Mouse (Mus musculus): Measurements from ENCODE around the gene Slc16a14. TPM values are rescaled to one million over a fixed set of nuclear protein-coding genes. Genes with fewer than 3 reads are reported as not detected.
"Not testable (repeated sequence)": the region's sequence is repeated elsewhere in the genome, so short reads cannot be mapped to it uniquely, and the experiment has no call there.

Slc16a14 gene
- polyA plus RNA-seq (2012; rRNA removed): 4.7 and 5.9 TPM in 2 replicates

GRCm38 (mm10) chr1:84934503-84935333 is at the start of gene Slc16a14:
Slc16a14 (minus strand) TSS chr1:84935134.
- H3K4me1 ChIP-seq (ENCODE audit: control insufficient read depth, insufficient read depth, low read length): no peaks in the 10 kb centered on the region
- H3K27ac ChIP-seq (ENCODE audit: insufficient read depth, low read length): peak within 1 kb of the TSS; percentile 80
- TF ChIP-seq POLR2A (IDR thresholded peaks at IDR 0.05; ENCODE audit: extremely low read depth, insufficient read depth, low read length) (peak; percentile 32; the same call in 1 of the 2 replicates), CTCF (IDR thresholded peaks at IDR 0.05; ENCODE audit: extremely low read depth, insufficient read depth, low read length) (no peak)
- peak within 1 kb of the TSS; percentile 69 for H3K4me3 ChIP-seq (ENCODE audit: insufficient read depth, low read length)

GRCm38 (mm10) chr1:84961779-84962178 is 26.8 kb upstream of the Slc16a14 start:
- not testable (repeated sequence) for H3K4me1 ChIP-seq (ENCODE audit: control insufficient read depth, insufficient read depth, low read length); H3K27ac ChIP-seq (ENCODE audit: insufficient read depth, low read length); H3K4me3 ChIP-seq (ENCODE audit: insufficient read depth, low read length)

GRCm38 (mm10) chr1:84957713-84958112 is 22.8 kb upstream of the Slc16a14 start:
- not testable (repeated sequence) for H3K4me3 ChIP-seq (ENCODE audit: insufficient read depth, low read length); H3K4me1 ChIP-seq (ENCODE audit: control insufficient read depth, insufficient read depth, low read length); H3K27ac ChIP-seq (ENCODE audit: insufficient read depth, low read length)

- not testable (repeated sequence) for H3K4me3 ChIP-seq (ENCODE audit: insufficient read depth, low read length); H3K27ac ChIP-seq (ENCODE audit: insufficient read depth, low read length); H3K4me1 ChIP-seq (ENCODE audit: control insufficient read depth, insufficient read depth, low read length)
These were observed 21.8 kb upstream of the Slc16a14 start for GRCm38 (mm10) chr1:84956771-84957170.

- TF ChIP-seq POLR2A (IDR thresholded peaks at IDR 0.05; ENCODE audit: extremely low read depth, insufficient read depth, low read length): no peak
- TF ChIP-seq CTCF (IDR thresholded peaks at IDR 0.05; ENCODE audit: extremely low read depth, insufficient read depth, low read length): no peak
- Histone ChIP-seq H3K4me1 (ENCODE audit: control insufficient read depth, insufficient read depth, low read length) (no peaks in the 10 kb centered on the region), H3K4me3 (ENCODE audit: insufficient read depth, low read length) (no peak overlapping the region), H3K27ac (ENCODE audit: insufficient read depth, low read length) (no peak overlapping the region)
These were observed 17.7 kb upstream of the Slc16a14 start for GRCm38 (mm10) chr1:84952456-84953181.

GRCm38 (mm10) chr1:84951566-84951965 is 16.6 kb upstream of the Slc16a14 start:
- no peak overlapping the region for H3K4me3 ChIP-seq (ENCODE audit: insufficient read depth, low read length)
- H3K27ac ChIP-seq (ENCODE audit: insufficient read depth, low read length): no peak overlapping the region
- TF ChIP-seq POLR2A (IDR thresholded peaks at IDR 0.05; ENCODE audit: extremely low read depth, insufficient read depth, low read length) (no peak), CTCF (IDR thresholded peaks at IDR 0.05; ENCODE audit: extremely low read depth, insufficient read depth, low read length) (no peak)
- no peaks in the 10 kb centered on the region for H3K4me1 ChIP-seq (ENCODE audit: control insufficient read depth, insufficient read depth, low read length)

GRCm38 (mm10) chr1:84947390-84947789 is 12.5 kb upstream of the Slc16a14 start:
- TF ChIP-seq POLR2A (IDR thresholded peaks at IDR 0.05; ENCODE audit: extremely low read depth, insufficient read depth, low read length) (no peak), CTCF (IDR thresholded peaks at IDR 0.05; ENCODE audit: extremely low read depth, insufficient read depth, low read length) (no peak)
- H3K4me1 ChIP-seq (ENCODE audit: control insufficient read depth, insufficient read depth, low read length): no peaks in the 10 kb centered on the region

GRCm38 (mm10) chr1:84945950-84946349 is 11.0 kb upstream of the Slc16a14 start:
- no peaks in the 10 kb centered on the region for H3K4me1 ChIP-seq (ENCODE audit: control insufficient read depth, insufficient read depth, low read length)
- no peak overlapping the region for H3K27ac ChIP-seq (ENCODE audit: insufficient read depth, low read length)
- H3K4me3 ChIP-seq (ENCODE audit: insufficient read depth, low read length): no peak overlapping the region
- TF ChIP-seq CTCF (IDR thresholded peaks at IDR 0.05; ENCODE audit: extremely low read depth, insufficient read depth, low read length): no peak
- no peak for TF ChIP-seq POLR2A (IDR thresholded peaks at IDR 0.05; ENCODE audit: extremely low read depth, insufficient read depth, low read length)

More at GRCm38 (mm10) chr1:84947390-84947789, 12.5 kb upstream of the Slc16a14 start:
- Histone ChIP-seq H3K27ac (ENCODE audit: insufficient read depth, low read length) (no peak overlapping the region), H3K4me3 (ENCODE audit: insufficient read depth, low read length) (no peak overlapping the region)

GRCm38 (mm10) chr1:84943549-84943948 is 8.6 kb upstream of the Slc16a14 start:
- TF ChIP-seq POLR2A (IDR thresholded peaks at IDR 0.05; ENCODE audit: extremely low read depth, insufficient read depth, low read length) (no peak), CTCF (IDR thresholded peaks at IDR 0.05; ENCODE audit: extremely low read depth, insufficient read depth, low read length) (no peak)
- no peaks in the 10 kb centered on the region for H3K4me1 ChIP-seq (ENCODE audit: control insufficient read depth, insufficient read depth, low read length)
- H3K4me3 ChIP-seq (ENCODE audit: insufficient read depth, low read length): no peak overlapping the region
- no peak overlapping the region for H3K27ac ChIP-seq (ENCODE audit: insufficient read depth, low read length)

GRCm38 (mm10) chr1:84942666-84943065 is 7.7 kb upstream of the Slc16a14 start:
- Histone ChIP-seq H3K27ac (ENCODE audit: insufficient read depth, low read length) (no peak overlapping the region), H3K4me3 (ENCODE audit: insufficient read depth, low read length) (no peak overlapping the region), H3K4me1 (ENCODE audit: control insufficient read depth, insufficient read depth, low read length) (no peaks in the 10 kb centered on the region)
- no peak for TF ChIP-seq CTCF (IDR thresholded peaks at IDR 0.05; ENCODE audit: extremely low read depth, insufficient read depth, low read length)
- no peak for TF ChIP-seq POLR2A (IDR thresholded peaks at IDR 0.05; ENCODE audit: extremely low read depth, insufficient read depth, low read length)

All from cortical plate, adult 2 months (tissue).